Mouse (Mus musculus): ENCODE results near the gene 1700015G11Rik. TPM values are rescaled to one million over a fixed set of nuclear protein-coding genes. Genes with fewer than 3 reads are reported as not detected.
A peak's percentile ranks its signal among the peaks of the same experiment; 100 is the strongest.

1700015G11Rik gene
- total RNA-seq, 1 experiment from 2014 or later, result not detected

DNA sequence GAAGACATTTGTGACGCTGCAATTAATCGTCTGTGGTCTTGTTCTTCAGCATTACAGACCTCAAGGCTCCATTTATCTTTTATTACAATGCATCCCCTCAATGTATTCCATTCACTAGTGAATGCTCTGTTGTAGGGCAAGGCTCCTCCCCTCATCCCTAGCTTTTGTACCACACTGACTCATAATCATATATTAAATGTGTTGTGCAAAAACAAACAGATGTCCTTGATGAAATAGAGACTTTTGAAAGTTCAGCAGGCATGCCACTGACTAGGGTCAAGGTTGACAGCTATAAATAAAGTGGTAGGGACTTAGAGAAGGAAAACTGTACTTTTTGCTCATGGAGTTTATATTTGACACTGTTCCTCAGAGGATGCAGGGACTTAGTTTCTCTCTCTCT lies 42.0 kb downstream of the 1700015G11Rik start:
- no peak for ATAC-seq (replicated peaks in 1 of 2; ENCODE audit: insufficient read depth in 1 of 2, low FRiP score in 2 of 2, low TSS enrichment in 1 of 2, low read depth in 1 of 2, poor library complexity in 2 of 2, severe bottlenecking in 2 of 2)

DNA sequence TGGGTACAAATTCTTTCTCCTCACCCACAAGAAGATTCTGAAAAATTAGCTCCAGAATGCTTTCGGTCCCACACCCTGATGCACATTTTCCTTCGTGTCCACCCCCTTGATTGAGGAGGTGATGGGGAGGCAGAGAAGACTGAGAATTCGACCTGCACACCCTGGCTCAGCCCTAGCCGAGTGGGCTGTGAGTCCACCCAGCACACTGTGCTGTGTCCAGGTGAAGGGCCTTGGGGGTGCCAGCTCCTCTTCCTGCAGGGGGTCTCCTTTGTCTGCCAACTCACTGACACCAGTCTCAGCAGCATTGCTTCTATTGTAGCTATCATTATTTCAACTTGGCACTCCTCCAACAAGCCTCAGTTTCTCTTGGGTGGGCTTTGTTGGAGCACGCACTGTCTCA lies 42.4 kb downstream of the 1700015G11Rik start:
- no peak for ATAC-seq (replicated peaks in 1 of 2; ENCODE audit: insufficient read depth in 1 of 2, low FRiP score in 2 of 2, low TSS enrichment in 1 of 2, low read depth in 1 of 2, poor library complexity in 2 of 2, severe bottlenecking in 2 of 2)

DNA sequence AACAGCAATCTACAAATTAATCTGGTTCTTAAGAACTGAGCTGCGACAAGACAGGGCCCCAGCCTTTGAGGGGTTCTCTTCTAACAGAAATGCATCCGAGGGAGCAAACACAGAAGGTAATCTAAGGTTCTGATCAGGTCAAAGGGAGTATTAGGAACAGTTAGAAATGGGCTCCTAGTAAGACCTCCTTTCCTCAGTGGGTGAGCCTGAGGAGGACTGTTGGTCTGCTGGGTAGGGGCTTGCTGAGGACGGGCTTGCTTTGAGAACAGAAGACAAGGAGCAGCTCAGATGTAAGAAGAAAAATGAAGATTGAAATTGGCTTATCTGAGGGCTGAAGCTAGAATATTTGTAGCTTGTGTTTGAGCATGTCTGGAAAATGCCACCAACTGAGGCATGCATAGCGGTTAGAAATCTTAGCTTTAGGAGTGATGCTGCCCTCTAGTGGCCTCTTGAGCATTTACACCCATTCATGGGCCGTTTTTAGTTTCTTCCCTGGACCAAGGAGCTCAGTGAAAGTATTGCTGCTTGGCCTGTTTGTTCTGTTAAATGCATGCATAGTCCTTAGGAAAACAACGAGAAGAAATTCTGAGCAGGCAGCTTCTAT lies 43.2 kb downstream of the 1700015G11Rik start:
- ATAC-seq (replicated peaks in 1 of 2; ENCODE audit: insufficient read depth in 1 of 2, low FRiP score in 2 of 2, low TSS enrichment in 1 of 2, low read depth in 1 of 2, poor library complexity in 2 of 2, severe bottlenecking in 2 of 2), result peak; percentile 73 to 90

DNA sequence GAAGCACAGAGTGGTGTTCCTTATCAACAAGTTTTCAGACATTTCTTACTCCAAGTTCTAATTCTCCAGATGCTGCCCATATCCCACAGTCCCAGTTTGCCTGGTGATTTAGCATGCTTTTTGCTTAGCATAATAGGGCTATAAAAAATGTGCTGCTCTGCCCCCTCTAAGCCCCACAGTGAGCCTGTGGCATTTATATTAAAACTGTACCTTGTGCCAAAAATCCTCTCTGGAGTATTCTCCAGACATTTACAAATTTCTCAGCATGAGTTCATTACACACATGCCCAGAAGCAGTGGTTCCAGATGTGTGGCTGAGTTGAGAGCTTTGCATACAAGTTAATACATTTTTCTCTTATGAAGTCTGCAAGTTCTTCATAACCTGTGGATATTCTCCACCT lies 46.1 kb downstream of the 1700015G11Rik start:
- ATAC-seq (replicated peaks in 1 of 2; ENCODE audit: insufficient read depth in 1 of 2, low FRiP score in 2 of 2, low TSS enrichment in 1 of 2, low read depth in 1 of 2, poor library complexity in 2 of 2, severe bottlenecking in 2 of 2), result no peak

DNA sequence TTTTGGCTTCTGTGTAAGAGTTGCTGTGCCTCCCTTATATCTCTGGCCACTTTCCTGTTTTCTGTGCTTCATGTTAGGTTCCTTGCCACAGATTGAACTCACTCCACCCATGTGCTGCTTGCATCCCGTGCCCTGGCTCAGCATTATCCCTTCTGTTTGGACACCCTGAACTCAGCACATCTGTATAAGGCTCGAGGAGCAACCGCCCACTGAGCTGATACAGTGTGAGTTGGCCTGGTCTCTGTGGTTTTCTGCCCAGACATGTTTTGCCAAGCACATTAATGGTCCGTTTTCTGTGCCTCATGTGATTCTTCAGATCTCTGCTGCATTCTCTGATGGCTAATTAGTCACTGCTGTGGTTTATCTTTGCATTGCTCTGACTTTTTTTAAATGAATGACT lies 47.9 kb downstream of the 1700015G11Rik start:
- no peak for ATAC-seq (replicated peaks in 1 of 2; ENCODE audit: insufficient read depth in 1 of 2, low FRiP score in 2 of 2, low TSS enrichment in 1 of 2, low read depth in 1 of 2, poor library complexity in 2 of 2, severe bottlenecking in 2 of 2)

DNA sequence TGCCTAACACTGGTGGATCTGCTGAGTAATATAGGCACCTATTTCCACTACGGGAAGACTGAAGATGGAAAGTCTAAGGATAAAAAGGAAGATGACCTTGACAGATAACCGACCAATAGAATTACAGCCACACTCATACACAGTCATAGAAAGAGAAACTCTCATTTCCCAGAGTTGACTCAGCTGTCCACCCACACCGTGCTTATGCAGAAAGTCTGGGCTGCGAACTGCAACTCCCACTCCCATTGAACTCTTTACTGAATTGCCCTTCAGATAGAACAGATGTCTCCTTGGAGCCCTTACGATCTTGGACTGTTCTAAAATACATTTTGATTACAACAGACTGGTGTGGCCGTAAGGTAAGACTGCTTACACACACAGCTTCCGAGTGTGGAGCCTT lies 50.8 kb downstream of the 1700015G11Rik start:
- no peak for ATAC-seq (replicated peaks in 1 of 2; ENCODE audit: insufficient read depth in 1 of 2, low FRiP score in 2 of 2, low TSS enrichment in 1 of 2, low read depth in 1 of 2, poor library complexity in 2 of 2, severe bottlenecking in 2 of 2)

DNA sequence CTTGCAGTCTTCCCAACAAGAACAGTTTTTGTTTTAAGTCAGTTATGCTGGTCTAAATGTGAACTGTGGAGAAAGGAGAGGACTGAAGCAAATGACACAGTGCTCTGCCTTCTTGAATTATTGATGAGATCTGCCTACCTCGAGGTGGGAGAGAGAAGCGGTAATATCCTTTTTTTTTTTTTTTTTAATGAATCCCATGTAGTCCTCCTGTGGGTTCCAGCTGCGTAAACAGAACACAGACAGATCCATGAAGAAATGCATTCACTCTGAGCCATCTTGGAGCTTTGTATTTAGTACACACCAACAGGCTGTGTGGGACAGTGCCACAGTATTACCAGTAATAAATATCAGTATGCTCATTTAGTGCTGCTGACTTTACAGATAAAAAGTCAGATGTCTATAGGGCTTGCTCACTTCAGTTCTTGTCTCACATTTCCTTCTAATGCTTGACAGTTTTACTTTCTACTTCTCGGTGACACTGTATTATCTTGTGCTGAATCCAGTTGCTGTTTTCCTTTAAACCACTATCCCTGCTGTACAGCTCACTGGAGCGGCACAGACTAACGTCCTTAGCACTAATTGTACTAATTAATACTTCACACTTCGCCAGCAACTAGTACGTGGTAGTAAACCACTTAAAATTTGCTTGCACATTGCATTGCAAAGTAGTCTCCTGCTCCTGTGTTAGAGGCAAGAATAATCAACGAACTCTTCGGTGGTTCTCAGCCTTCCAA lies 53.1 kb downstream of the 1700015G11Rik start:
- no peak for ATAC-seq (replicated peaks in 1 of 2; ENCODE audit: insufficient read depth in 1 of 2, low FRiP score in 2 of 2, low TSS enrichment in 1 of 2, low read depth in 1 of 2, poor library complexity in 2 of 2, severe bottlenecking in 2 of 2)

Other genes starting within 250 kb of the 1700015G11Rik start
- gene Gas2, start 153.7 kb downstream of the 1700015G11Rik start, total RNA-seq (2017), result 4.6 and 7.4 TPM in 2 replicates
- gene Fancf, start 153.5 kb downstream of the 1700015G11Rik start, total RNA-seq (2017), result 6.6 and 8.2 TPM in 2 replicates
- 16.5 and 16.8 TPM in 2 replicates for gene Svip, start 9.7 kb downstream of the 1700015G11Rik start, total RNA-seq (2017)

Data from hematopoietic stem cell, adult 5-6 weeks (primary cell).